Mouse (Mus musculus): ENCODE results near the gene Tef.

The Tef gene

DNA sequence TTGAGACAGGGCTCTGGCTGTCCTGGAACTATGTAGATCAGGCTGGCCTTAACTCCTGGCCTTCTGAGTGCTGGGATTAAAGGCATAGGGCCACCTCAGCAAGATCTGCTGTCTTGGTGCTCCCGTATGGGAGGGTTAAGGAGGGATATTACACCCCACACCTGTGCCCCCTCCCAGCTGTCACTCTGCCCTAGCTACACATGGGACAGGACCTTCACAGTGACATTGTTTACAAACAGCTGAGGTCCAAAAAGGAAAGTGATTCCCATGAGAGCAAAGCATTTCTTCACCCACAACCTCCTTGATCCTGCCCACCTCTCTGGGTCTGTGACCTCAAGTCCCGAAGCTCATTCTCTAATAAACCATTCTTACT lies 27.0 kb downstream of the Tef start:
- DNase-seq (ENCODE audit: low spot score), result no peak

DNA sequence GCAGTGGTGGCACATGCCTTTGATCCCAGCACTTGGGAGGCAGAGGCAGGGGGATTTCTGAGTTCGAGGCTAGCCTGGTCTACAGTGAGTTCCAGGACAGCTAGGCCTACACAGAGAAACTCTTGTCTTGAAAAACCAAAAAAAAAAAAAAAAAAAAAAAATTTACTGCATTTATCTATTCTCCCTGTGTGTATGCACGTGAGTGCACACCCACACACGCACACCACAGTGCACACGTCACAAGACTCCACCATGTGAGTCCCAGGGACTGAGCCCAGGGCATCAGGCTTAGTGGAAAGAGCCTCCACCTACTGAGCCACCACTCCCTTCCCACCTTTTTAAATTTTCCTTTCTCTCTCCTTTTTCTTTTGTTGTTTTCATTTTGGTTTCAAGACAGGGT lies 28.3 kb downstream of the Tef start:
- no peak for DNase-seq (ENCODE audit: low spot score)

DNA sequence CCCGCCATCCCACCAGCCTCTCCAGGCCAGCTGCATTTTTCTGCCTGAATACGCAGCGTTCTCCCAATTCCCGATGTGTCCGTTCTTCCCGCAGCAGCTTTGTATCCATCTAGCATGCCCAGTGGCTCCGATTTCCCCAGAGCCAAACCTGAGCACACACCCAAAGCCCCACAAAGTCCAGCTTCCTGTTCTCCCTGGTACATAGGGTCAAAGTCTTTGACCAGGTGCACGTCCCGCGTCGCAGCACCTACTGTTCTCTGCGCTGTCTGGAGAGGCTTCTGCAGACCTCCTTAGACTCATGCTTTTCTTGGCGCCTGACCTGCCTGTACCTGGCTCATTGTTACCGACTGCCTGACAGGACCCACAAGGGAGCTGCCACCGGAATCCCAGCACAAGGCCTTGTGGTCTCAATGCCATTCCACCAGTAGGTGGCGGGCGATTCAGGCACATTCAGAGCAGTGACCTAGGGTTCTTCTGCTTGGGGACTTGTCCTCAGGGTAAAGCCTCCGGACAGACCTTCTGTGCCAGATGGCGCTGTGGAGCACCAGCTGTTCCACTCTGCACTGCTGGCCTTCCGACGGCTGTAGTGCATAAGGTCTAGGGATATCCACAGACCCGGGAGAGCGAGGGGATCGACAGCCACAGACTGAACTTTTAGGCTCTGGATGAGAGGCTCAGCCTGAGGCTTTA lies 29.1 kb downstream of the Tef start:
- peak; percentile 86 for DNase-seq (ENCODE audit: low spot score)

DNA sequence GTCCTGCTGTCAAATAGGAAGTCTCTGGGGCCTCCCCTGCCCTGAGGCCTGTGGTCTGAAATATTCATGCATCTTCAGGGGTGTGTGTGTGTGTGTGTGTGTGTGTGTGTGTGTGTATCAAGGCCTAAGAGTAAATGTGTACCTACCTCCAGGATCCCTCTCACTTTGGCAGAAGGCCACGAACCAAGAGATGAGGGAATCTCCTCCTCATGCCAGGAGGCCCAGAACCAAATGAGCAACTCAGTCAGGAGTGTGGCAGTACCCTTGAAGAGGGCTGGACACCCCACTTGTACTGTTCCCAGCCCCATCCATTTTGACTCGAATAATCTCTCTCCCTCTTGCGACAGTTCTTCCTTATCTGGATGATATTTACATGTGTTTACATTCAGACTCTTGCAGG lies 30.0 kb downstream of the Tef start:
- DNase-seq (ENCODE audit: low spot score), result no peak

DNA sequence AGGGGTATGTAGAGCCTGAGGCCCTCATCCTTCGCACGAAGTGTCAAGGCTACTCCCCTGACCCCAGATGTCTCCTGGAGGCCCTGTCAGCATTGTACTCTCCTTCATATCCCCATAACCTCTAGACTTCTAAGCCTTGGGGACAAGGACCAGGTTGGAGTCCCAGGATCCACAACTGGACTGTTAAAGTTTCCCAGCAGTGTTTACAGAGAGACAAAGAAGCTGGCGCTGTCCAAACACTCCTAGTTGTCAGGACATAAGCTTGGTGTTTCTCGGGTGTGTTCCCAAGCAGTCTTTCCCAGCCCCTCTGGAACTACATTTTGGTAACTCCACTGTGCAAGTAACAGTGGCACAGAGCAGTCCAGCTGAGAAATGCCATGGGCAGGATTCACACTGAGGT lies 31.3 kb downstream of the Tef start:
- DNase-seq (ENCODE audit: low spot score), result no peak

DNA sequence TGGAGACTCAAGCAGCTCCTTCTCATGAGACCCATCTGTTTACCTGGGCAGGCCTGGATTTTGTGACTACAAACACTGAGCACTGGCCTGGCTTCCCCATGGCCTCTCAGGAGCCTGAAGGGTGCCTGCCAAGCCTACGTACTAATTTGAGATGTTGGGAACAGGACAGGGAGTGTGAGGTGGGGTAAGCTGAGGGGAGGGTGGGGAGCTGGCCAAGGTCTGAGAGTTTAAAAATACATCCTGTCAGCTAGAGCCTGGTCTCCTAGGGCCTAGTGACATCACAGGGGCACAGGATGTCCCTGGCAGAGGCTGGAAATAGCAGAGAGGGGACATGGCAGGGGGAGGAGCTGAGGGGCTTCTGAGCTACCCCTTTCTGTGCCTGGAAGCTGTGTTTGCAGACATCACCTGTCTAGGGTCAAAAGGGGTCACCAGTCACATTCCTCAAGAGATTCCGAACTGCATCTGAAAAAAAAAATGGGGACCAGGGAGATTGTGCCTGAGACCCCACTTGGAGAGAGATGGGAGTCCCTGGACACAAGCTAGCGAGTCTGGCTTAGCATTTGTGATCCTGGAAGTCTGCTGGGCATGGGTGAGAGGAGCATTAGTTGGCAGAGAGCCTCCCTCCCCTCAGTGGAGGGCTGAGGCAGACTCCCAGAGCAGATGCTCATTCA lies 32.1 kb downstream of the Tef start:
- no peak for DNase-seq (ENCODE audit: low spot score)

DNA sequence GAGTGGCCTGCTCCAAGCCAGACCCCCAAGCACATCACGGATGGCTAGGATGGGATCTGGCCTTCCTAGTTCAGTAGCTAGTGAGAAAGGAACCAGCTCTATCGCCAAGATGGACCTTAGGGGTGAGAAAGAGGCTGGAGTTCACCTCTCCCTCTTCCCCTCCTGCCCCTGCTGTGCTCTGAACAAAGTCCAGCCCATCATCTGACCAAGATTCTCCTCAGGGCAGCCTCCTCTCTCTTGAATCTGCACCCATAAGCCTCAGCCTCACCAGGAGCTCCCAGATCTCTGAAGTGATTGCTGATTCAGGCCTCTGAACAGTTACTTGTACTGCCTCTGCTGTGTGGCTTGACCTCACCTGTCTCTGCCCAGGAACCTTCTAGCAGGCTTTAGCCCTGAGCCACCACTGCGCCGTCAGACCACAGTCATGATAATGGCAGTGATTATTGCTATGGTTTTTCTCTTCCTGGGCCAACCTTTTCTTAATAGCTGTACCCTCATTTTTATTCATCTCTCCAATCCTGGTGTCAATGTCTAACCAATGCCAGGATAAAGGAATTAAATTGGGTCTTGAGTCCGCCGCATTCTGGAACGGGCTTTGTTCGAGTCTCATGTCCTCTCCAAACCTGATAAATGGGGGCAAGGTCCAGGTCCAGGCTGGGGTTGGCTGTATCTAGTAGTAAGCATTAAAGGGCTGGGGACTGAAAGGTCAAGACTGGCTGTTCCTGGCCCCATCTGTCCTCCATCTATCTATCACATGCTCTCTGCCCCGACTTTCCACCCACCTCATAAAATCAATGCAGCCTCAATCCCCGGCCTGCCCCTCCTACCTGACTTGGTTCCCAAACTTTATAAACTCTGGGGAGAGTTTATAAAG lies 33.0 kb downstream of the Tef start:
- DNase-seq (ENCODE audit: low spot score), result no peak

DNA sequence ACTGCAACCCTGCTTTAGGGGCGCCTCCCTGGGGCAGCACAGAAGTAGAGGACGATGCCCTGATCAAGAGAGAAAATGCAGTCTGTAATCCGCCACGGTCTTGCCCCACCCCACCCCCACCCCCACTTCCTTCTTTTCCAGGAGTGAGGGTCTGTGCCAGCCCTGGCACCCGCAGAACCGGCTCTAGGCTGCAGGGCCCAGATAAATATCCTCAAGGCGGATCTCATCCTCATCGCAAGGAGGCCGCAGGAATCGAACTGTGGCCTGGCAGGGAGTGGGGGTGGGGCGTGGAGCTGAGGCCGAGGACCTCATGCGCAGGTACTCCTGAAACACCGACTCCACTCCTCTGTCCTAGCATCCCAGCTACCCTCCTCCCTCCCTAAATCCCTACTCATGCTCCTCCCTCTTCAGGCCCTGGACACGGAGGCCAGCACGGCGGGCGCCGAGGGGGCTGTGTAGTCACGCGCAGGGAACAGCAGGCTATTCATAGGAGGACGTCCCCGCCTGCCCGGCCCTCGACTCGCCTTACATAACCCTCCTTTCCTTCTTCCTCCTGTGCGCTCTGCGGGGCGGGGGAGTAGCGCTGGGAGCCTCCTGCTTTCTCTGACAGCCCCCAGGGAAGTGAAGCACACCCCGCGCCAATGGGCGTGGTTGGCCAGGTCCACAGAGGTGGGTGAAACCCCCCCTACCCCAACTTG lies 34.1 kb downstream of the Tef start:
- peak; percentile 64 for DNase-seq (ENCODE audit: low spot score)

DNA sequence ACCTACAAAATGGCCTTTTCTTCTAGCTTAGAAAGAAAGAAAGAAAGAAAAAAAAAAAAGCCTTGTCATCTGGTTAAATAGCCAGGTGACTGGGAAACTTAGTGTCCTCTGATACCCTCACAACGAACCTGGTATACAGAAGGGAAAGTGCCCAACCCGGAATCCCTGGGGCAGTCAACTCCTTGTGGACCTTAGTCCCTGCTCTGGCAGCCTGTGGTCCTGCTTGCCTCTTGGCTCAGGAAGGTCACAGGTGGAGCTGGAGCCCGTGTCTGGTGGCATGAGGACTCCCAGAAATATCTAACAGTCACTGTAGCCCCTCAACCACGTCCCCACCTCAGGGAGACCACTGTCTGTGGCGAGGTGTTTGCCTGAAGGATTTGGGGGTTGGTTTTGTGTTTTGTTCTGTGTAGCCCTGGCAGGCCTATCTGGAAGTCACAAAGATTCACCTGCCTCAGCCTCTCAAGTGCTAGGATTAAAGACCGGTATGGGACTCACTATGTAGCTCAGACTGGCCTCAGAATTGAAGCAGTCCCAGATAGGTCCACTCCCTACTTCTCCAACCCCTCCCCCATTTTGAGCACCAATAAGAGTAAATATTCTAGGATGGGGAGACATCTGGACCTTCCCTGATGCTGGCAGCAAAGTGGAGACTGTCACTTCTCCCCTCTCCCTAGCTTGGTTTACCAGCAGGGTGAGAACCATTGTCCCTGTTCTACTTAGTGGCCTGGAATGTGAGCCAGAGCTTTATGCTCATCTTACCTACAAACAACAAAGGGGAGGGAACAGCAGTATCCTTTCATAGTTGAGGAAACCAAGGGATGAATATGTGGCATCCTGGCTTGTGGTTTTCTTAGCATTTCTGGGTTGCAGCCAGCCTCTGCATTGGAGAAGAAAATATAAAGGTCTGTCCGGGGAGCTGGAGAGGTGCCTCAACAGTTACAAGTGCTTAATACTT lies 35.0 kb downstream of the Tef start:
- no peak for DNase-seq (ENCODE audit: low spot score)

DNA sequence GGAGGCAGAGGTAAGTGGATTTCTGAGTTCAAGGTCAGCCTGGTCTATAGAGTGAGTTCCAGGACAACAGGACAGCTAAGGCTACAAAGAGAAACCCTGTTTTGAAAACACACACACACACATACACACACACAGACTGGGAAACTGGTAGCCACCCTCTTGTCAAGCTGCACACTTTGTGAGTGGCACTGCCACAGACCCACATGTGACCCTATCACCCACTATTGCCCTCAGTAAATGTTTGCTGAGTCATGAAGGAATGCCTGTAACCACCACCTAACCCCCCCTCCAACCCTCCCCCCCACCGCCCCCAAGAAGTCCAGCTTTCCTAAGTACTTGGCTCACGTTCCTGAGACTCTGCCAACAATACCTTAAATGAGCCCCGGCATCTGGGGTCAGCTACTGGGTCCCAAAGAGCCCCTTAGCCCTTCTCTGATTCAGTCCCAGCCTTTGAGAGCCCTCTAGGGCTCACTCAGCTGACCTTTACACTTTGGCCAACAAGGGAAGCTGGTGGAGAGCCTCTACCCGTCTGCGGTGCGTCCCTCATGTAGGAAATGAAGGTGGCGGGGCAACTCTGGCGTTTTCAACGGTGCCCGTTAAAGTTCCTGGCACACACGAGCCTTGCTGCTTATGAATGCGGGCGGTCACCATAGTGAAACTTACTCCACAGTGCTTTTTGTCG lies 36.5 kb downstream of the Tef start:
- DNase-seq (ENCODE audit: low spot score), result no peak

DNA sequence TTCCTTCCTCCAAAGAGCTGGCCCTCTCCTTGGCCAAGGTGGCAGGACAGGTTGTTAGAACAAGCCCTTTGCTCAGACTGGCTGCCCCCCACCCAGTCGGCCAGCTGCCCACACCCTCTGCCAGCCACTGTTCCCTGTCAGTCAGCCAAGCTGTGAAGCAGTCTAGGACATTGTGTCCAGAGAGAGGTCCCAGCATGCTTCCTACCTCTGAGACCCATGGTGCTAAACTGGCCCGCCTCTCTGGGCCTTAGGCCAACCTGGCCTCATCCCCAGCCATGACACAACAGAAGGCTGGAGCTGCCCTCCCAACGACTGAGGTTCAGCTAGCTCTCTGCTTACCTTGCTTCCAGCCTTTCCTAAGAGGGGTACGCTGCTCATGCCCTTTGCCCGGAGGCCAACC lies 37.4 kb downstream of the Tef start:
- peak; percentile 54 for DNase-seq (ENCODE audit: low spot score)

DNA sequence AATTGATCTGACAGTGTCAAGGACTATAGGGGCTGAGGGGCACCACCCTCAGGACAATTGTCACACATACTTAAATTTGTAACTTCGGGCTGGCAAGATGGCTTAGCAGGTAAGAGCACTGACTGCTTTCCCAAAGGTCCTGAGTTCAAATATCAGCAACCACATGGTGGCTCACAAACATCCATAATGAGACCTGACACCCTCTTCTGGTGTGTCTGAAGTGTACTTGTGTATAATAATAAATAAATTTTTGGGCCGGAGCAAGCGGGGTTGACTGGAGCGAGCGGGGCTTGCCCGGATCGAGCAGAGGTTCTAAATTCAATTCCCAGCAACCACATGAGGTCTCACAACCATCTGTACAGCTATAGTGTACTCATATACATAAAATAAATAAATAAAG lies 38.1 kb downstream of the Tef start:
- DNase-seq (ENCODE audit: low spot score), result no peak

DNA sequence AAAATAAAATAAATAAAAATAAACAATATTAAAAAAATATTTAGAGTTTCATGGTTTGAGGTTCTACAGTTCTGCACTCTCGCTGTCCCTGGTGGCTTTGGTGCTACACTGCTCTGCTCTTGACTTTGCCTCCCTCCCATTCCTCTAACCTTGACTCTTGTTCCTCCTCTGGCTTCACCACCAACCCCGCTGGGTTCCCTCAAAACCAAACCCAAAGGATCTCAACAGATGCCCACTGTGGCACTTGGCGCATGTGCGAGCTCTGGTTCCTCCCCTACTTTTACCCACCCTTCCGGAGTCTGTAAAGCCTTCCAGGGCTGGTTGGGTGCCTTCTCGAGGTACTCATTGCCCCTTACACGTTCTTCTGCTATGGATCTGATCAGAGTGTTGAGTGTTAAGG lies 40.1 kb downstream of the Tef start:
- no peak for DNase-seq (ENCODE audit: low spot score)

DNA sequence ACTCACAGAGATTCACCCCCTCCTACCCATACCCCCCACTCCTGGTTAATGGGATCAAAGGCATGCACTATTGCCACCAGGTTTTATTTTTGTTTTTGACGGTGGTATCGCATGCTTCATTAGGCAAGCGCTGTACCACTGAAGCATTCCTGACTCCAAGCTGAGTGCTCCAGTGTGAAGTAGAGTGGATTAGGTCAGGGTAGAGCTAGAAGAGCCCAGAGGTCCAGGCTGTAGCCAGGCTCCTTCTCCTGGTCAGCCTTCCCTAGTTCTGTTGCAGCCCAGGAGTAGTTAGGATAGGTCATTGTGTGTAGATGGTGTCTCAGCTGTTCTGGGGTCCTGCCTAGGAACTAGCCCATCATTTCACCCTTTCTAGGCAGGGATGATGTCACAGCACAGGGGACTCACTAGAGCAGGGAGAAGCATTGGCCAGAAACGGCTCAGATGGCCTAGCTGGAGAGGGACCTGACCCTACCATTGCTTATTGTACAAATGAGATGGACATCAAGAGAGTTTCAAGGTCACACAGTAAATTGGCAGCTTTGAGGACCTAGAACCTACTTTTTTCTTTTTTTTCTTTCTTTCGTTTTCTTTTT lies 42.9 kb downstream of the Tef start:
- no peak for DNase-seq (ENCODE audit: low spot score)

DNA sequence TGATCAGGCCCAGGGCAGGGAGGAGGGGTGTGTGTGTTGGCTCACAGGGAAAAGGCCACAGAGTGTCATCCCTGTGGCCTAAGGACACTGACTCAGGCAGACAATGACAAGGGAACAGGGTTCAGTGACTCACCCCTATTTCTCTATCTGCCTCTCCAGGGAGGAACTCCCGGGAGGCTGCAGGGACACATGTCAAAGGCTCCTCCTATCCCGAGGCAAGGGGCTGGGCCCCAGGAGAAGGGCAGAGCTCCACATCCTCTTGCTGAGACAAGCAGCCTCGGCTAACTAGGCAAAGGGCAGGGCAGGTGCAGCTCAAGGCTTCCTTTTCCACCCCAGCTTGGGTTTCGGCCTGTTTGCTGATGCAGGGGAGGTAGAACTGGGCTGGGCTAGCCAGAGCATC lies 43.5 kb downstream of the Tef start:
- peak; percentile 31 for DNase-seq (ENCODE audit: low spot score)

DNA sequence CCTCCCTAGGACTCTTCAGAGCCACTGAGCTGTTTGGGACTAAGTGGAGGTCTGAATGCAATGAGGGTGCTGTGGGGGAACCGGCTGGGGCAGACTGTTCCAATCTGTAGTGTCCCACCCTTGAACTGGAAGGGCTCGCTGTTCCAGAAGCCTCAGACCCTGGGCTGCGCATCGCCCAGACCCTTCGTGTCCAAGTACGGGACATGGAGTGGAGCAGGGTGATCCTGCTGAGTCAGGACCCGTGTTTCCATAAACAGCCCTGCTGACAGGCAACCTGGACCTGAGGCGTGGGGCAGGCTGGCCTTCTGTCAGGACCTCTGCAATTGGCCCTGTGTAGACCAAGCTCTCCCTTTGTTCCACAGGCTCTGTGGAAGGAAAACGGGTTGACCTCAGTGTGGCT lies 44.5 kb downstream of the Tef start:
- DNase-seq (ENCODE audit: low spot score), result no peak

DNA sequence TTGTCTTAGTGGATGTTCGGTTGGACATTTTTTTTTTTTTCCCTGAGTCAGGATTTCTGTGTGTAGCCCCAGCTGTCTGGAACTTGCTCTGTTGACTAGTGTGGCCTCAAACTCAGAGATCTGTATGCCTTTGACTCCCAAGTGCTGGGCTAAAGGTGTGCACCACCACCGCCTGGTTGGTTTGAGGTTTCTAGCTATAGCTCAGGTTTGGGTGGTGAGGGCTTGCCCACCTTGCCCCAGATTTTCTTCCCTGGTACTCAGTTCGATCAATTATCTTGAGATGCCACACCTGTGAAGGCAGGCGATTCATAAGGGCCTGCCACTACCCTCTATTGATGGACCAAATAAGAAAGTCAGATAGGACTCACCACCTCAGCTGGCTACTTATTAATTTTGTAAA lies 44.9 kb downstream of the Tef start:
- no peak for DNase-seq (ENCODE audit: low spot score)

DNA sequence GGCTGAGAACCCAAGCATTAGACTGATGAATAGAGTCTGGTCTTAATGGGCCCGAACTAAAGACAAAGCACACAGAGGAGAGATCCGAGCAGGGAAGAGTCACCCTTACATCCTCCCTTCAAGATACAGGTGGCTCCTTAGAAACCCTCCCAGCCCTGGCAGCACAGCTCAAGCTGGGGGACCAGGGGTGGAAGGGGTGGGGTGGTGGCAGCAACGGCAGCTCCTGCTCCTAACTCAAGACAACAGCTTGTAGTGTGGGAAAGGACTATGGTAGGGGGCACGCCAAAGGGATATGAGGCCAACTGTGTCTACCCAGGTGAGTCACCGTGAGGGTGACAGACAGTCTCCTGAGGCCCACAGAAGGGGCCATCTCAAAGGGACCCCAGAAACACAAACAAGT lies 45.6 kb downstream of the Tef start:
- DNase-seq (ENCODE audit: low spot score), result no peak

DNA sequence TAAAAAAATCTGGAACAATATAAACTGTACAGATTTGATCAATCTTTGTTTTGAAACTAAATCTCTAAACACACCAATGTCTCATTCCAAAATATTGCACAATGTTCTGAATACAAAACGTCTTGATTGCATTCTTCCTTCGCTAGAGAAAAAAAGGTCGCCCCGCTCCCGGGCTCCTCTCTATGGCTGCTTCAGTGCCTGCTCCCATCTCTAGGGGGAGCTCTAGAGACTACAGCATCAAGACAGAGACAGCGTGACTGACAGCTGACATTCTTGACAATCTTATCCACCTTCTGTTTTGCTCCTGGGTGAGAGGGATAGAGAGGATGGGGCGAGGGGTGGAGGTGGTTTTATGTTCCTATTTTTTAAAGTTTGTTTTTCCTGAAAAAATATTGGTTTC lies 46.1 kb downstream of the Tef start:
- no peak for DNase-seq (ENCODE audit: low spot score)

DNA sequence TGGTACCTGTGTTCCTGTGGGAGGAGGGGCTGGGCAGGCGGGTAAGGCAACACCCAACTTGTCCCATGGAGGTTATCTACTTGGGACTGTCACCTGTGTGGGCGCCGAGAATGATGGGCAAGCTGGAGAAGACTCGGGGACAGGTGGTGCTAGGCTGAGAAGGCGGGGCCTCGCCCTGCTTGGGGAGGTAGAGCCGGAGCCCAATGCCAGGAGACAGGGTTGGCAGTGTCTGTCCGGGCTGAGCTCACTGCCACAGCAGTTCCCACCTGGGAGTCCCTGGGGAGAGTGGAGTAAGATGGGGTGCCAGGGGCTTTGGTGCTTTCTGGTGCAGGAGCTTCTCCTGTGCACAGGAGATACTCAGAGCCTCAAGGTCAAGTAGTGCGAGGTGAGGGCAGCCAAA lies 46.9 kb downstream of the Tef start:
- DNase-seq (ENCODE audit: low spot score), result no peak
